Mouse (Mus musculus) frontal cortex, postnatal 25 days (tissue): Measurements from ENCODE around the gene Gmeb1.
"Not testable (repeated sequence)": the region's sequence is repeated elsewhere in the genome, so short reads cannot be mapped to it uniquely, and the experiment has no call there.

ENCODE experiments used
- DNase-seq, 2 experiments: peaks; one replicate each; pipeline ENCODE4 v3.0.0; 2022; ENCODE audit warnings: low spot score in 2 of 2

The Gmeb1 gene

DNA sequence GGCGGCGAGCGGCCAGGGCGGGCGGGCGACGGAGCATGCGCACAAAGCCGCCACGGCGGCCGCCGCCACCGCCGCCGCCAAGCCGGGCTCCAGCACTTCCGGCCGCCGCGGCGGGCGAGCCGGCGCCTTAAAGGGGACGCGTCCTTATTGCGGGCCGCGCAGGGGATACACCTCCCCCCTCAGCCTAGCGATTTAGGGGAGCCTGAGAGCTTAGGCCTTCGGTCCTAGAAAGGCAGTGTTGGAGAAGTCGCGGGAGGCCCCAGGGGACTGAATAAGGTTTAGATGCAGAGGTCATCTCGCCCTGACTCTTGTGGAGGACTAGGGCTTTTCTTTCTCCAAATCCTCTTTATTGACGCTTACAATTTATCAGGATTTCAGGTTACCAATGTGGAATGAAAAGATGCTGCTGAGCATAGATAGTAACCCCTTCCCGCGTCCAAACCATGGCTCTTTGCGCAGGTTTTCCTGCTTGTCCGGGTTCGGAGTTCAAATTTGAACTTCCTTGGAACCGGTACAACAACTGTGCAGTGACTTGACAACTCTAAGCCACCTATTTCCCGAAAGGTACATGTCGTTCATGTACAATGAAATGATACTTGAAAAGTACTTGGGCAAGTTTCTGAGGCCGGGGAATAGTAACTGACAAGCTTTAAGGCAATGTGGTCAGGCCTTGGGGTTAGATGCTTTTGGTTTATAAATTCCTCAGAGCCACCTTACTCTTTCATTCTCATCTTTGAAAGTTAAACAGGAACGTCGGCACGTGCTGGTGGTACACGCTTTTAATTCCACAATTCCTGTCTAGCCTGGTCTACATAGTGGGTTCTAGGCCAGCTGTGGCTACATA lies at the start of gene Gmeb1:
Gene Gmeb1 (minus strand): TSS at position 89 of the 844 bp plus-strand sequence.
- peak; percentile 46 to 49 for DNase-seq

DNA sequence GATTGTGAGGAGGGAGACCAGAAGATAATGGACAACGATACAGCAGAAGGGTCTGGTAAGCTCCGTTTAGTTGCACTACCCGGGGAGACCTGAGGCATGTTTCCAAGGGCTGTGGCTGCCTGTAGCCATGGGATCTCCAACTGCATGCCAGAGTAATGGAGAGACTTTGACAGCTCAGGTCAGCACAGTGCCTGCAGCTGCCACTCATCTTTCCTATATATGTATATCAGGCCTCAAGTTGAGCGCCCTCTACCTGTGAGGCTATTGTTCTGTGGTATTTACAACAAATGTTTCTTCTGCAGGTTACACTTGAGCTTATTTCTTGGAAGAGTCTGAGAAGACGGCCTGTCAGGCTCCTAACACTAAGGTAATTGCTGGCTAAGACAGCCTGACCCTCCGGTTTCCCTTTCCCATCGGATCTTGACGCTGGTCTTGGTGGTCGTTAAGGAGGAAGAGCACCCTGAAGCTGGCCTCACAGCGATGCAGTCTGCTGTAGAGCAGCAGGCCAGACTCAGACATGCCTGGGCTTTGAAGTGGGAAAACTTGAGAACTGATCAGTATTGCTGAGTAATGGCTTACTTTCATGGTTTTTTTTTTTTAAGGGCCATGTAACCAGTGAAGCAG lies 48.6 kb upstream of the Gmeb1 start:
- peak in 1 of 2 experiments; percentile 13 for DNase-seq

DNA sequence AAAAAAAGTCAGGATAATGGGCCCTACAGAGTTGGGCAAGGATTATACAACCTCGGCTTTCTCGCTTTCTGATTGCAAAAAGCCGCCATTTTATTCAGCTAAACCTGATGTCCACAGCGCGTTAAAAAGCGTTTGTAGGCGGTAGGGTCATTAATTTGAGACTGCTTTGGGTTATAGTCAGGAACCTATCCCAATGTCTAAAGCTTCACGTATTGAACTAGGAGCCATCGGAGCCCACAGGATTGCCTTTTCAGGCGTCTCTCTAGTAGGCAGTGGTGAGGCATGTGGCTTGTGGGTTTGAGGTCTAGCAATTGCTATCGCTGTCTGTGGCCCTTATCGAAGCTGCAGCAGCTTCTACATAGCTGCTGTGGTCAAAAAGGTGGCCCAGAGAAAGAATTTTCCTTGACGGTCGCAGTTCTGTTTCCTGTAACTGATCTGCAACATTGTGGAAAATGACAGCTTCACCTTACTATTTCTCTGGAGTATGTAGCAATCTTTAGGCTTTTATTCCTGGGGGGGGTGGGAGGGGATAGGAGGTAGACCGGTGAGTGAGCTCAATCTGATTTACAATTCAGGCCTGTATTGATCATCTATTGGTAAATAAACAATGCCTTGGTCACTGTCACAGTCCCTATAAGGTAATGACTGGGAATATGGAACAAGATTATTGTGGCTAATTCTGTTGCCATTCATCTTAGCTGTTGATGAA lies 47.9 kb upstream of the Gmeb1 start:
- DNase-seq: peak; percentile 20 to 23

DNA sequence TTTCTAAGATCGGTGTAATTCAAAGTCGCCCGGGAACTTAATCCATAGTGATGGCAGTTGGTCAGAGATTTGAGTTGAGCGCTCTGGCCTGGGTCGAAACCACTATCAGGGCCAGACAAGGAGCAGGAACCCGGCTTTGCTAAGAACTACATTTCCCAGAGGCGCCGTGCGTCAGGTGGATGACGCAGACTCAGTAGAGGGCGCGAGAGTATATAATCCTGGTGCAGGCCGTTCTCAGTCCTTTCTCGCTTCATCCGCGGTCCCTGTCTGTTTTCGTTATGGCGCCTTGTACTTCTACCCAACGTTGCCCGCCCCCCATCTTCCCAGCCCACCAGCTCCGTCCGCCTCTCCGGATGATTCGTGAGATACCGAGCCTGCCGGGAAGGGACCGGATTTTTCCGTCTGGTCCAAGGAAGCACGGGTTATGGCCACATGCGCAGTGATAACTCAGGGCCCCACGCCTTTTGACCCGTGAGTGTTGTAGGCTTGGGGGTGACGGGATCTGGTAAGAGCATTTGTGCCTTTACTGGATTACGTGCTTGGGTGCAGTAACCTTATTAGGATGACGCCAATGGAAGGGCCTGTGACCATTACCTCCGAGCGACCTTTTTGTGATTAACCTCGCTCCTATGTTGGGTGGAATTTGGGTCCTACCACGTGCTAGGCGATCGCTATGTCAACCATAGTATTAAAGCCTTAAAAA lies 47.2 kb upstream of the Gmeb1 start:
- peak; percentile 86 to 89 for DNase-seq

DNA sequence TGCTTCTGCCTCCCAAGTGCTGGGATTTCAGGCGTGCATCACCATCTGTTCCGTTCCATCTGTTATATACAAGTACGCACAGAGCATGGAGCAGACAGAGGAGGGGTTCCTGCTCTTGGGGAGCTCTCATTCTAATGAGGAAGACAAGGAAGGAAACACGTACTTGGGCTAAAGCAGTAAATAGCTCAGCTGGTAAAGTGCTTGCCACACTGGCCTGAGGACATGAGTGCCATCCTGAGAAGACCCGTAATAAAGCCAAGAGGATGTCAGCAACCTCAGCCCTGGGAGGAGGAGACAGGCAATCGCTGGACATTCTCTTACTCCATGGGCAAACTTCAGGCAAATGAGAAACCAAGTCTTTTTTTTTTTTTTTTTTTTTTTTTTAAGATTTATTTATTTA lies 44.6 kb upstream of the Gmeb1 start:
- DNase-seq: no peak

DNA sequence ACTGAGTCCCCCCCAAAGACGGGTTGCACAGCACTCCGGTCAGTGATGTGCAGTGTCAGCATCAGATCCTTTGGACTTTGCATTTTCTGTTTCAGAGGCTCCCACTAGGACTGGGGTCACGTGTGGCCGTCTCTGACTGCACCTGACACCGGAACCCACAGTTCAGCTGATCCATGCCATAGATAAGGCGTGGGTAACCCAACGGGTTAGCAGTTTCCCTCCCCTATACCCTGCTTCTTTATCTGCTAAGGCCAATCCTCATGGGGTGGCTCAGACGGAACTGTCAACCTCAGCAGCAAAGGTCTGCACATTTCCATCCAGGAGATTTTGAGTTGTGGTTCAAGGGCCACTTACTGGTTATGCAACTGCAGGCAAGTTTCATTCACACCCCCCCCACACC lies 43.9 kb upstream of the Gmeb1 start:
- DNase-seq: no peak

DNA sequence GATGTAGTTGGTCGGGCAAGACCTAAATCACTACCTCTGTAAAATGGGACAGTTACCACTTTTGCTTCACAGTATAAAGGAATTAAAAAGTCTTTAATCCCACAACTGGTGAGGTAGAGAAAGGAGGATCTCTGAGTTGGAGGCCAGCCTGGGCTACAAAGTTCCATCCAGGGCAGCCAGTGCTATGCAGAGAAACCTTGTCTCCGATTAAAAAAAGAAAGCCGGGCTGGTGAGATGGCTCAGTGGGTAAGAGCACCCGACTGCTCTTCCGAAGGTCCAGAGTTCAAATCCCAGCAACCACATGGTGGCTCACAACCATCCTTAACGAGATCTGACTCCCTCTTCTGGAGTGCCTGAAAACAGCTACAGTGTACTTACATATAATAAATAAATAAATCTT lies 42.1 kb upstream of the Gmeb1 start:
- not testable (repeated sequence) for DNase-seq

DNA sequence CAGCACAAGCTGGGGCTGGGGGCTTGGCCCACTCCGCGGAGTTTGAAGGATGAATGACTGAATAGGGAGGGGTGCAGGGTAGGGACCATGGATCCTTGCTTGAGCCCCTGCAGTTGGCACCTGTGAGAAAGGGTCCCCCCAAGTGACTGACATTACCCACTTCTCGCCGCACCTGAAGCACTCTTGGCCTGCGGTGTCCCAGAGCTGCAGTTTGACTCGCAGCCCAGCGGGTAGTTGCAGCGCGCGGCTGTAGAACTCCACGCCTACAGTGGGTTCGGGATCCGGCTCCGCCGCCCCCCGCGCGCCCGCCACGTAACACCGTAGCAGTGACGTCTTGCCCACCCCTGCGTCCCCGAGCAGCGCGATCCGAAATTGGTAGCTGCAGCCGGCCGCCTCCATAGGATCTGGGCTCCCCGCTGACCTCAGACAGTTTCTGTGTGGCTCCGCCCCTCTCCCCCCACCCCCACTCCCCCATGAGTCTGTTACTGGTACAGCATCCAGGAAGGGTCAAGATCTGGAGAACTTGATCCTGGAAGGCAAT lies 41.6 kb upstream of the Gmeb1 start, which contains the start of gene Rab42:
Gene Rab42 (minus strand): TSS at position 447 of the 541 bp plus-strand sequence.
- peak; percentile 28 to 40 for DNase-seq

DNA sequence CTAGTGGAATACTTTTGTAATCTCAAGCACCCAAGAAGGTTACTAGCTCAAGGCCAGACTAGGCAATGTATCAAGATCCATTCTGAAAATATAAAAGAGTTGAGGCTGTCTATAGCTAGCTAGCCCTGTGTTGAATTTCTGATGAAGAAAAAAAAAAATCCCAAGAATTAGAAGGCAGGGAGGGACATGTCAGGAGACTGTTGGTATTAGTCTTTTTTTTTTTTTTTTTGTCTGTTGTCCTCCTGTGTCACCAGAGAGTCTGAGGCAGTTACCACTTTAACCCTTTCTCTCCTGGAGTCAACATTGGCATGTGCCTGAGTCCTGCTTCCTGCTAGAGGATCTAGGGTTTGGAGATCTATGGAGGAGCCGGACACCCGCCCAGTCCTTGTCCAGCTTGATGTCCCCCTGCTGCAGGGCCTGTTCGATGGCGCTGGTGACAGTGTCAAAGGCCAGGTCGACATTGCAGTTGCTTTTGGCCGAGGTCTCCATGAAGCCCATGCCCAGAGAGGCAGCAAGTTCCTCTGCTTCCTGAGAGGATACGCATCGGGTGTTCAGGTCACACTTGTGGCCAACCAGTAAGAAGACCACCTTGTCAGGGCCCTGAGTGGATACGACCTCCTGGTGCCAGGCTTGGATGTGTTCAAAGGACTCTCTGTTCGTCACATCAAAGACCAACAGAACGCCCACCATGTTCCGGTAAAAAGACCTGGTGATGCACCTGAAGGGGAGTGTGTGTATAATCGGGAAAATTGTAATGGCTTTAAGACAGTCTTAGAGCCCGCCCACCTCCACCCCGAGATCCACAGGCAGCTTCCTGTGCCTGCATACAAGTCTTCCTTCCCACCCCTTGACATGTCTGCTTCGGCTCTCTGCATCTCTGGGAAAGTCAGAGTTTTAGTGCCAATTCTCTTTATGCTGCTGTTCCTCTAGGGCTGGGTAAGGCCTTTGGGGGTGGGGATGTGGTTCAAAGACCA lies 40.9 kb upstream of the Gmeb1 start:
- no peak for DNase-seq

DNA sequence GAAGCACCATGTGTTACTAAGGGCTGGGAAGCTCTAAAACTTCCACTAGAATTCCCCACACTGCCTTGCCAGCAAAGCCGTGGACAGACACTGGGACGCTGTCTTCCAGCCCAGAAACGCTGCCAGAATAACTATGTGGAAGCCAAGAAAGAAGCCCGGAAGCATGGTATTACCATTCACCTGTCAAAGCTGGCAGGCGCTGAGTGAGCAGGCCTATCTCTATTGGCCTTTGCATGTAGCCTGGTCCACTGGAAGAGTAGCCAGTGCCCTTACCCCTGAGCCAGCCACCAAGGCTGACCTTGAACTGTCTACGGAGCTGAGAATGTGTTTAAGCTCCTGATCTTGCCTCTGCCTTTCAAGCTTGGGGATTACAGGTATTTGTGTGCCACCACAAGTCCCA lies 40.1 kb upstream of the Gmeb1 start:
- DNase-seq: no peak

DNA sequence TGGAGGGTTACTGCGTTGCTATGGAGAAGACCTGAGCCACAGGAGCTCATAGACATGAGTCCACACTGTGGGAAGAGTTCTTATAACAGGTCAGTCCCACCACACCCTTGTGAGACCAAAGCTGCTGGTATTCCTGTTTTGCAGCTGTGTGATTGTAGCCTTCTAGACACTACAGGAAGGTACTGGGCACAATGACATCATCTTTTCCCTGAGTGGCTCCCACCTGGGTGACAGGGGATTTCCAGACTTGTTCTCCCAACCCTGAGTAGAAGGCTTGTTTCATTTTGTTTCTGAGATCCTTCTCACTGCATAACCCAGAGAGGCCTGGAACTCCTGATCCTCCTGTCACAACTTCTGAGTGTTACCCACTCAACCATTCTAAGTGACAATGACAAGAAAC lies 38.4 kb upstream of the Gmeb1 start:
- DNase-seq: no peak

DNA sequence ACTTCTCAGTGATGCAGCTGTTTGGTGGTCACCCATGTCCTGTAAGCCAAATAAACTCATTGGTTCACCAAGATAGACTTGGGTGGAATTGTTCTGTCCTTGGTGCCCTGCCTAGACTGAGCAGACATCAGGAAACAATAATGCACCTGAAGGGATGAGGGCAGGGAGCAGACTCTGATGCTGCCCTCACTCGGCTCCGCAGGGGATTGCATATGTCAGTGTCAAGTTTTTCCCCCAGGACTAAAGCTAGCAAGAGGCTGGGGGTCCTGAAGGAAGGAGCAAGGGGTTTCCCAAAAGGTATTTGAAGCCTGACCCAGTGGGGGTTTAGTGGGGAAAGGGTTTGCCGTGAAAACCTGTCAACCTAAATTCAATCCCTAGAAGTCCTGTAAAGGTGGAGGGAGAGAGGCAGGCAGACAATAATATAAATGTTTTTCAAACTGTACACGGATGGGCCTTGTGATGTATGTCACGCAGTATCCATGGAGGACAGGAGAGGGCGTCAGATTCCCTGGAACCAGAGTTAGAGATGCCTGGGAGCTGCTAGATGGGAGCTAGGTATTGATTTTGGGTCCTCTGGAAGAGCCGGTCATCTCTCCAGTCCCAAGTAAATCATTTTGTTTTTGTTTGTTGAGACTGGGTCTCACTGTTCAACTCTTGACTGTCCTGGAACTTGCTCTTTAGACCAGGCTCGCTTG lies 34.4 kb upstream of the Gmeb1 start:
- DNase-seq: no peak

DNA sequence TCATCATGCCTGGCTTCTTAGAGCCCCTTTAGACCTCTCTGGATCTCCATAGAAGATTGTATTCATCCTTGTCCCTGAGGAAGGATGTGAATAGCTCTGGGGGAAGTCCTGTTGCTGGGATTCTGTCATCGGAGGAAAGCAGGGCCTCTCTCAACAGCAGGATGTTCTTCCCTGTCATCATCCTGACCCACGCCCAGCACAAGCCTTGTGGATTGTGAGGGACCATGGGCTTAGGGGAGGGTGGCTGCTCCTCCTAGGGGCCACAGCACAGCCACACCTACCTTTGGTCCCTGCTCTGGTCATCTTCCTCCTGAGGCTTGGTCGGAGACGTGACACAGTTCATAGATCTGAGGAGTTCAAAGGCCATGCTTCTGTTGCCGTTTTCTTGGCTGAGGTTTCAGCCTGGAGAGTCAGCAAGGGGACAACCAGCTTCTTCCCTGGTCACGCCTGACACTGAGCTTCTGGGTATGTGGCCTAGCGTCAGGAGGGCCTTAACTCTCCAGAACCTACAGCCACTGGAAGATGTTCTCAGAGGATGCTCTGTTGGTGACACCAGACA lies 32.4 kb upstream of the Gmeb1 start:
- no peak for DNase-seq

DNA sequence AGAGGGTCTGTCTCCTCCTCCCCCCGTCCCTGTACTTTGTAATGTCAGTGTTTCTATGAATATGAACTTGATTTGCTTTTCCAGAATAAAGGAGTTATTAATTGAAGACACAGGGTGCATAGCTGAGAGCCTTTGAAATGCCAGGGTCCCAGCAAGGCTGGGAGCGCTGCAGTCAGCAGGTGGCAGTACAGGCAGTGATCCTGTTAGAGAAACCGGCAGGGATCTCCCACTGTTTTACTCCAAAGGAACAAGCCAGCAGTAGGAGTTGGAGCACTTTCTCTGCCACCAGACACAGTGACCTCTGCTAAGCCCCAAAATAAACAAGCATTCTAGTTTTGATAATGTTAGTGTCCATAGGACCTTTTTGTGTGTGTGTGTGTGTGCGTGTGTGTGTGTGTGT lies 31.6 kb upstream of the Gmeb1 start:
- no peak for DNase-seq

DNA sequence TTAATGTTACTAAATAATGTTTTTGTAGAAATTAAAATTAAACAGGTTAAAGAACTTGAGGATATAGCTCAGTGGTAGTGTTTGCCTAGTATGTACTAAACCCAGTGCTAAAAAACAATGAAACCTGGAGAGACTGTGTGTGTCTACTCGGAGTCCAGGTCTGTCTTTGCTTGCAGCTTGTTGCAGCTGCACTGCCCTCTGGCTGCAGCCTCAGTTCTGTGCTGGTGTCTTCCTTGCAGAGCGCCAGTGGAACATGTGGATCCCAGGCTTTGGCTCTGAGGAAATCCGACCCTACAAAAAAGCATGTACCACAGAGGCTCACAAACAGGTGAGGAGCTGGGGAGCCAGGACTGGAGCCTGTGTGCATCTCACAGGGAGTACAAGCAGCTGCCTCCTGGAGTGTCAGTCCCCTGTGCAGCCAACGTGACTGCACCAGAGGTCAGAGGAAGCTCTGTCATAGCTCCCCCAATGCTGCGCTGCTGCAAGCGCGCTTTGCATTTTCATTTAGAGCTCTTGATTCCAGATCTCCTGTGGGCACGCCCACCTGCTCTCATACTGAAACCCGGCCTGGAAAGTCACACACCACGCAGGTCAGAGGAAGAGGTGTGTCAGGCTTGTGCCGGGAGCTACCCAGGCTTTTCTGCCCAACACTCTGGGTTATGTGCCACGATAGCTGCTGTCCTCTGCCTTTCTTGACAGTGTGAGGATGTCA lies 30.4 kb upstream of the Gmeb1 start:
- DNase-seq: no peak

DNA sequence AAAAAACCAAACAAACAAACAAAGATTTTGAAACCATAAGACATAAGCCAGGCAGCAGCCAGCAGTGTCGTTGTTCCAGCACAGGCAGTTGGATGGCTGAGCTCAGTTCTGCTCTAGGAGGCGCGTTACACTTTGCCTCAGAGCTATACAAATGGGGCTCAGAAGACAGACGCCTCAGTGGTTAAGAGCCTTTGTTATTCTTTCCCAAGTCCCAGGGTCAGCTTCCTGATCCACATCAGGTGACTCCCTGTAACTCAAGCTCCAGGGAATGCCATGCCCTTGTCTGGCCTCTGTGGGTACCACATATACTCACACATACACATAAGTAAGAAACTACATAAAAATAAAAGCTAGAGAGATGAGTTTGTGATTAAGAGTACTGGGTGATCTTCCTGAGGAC lies 29.7 kb upstream of the Gmeb1 start:
- no peak for DNase-seq

DNA sequence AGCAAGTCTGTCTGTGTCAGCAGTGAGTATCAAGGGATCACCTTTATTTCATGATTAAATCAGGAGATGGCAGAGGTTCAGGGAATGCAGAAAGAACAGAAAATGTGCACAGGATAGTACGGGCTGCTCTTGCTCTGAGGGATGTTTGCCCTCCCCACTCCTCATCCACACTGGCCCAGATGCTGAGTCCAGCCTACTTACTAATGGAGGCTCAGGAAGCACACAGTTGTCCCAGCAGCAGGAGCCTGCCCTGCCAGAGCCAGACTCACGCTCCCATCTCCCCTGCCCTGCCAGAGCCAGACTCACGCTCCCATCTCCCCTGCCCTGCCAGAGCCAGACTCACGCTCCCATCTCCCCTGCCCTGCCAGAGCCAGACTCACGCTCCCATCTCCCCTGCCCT lies 27.4 kb upstream of the Gmeb1 start:
- not testable (repeated sequence) for DNase-seq

DNA sequence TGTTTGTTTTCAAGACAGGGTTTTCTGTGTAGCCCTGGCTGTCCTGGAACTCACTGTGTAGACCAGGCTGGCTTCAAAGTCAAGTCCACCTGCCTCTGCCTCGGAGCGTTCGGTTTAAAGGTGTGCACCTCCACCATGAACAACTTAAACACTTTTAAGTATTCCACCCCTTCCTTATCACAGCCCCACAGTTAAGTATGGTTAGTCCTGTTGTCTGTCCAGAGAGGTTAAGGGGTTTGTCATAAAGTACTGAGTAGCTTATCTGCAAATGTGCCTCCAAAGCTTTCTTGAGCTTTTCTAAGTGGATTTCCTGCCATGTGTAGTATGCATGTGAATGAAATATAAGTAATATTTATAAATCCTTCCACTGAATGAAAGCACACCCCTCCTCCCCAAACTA lies 14.5 kb upstream of the Gmeb1 start:
- DNase-seq: no peak
